Mouse (Mus musculus): ENCODE measurements around the gene Gm20219. TPM values are rescaled to one million over a fixed set of nuclear protein-coding genes. Genes with fewer than 3 reads are reported as not detected.
"Not testable (repeated sequence)": the region's sequence is repeated elsewhere in the genome, so short reads cannot be mapped to it uniquely, and the experiment has no call there.

The Gm20219 gene
- total RNA-seq, 2 experiments from 2014 or later: 1.1 to 1.8 TPM

DNA sequence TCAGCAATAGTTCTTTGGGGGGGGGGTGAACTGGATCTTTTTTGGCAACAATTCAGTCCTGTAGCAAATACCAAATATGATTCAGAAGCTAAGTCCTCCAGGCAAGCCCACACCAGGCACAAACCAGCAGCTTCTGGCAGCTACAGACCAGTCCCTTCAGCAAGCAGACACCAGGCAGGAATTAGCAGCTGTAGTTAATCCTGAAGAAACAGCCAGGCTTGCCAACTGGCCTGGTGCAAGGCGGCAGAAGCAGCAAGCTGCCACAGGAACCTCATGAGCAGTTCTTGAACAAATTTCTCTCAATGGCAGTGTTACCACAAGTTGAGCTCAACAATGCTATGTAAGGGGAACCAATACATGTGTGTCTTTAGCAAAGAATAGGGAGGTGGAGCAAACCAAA lies 31.4 kb downstream of the Gm20219 start:
- intact Hi-C loops (cut with DNase I): no loop called here
- no peak for DNase-seq (ENCODE audit: low spot score in 2 of 2)

DNA sequence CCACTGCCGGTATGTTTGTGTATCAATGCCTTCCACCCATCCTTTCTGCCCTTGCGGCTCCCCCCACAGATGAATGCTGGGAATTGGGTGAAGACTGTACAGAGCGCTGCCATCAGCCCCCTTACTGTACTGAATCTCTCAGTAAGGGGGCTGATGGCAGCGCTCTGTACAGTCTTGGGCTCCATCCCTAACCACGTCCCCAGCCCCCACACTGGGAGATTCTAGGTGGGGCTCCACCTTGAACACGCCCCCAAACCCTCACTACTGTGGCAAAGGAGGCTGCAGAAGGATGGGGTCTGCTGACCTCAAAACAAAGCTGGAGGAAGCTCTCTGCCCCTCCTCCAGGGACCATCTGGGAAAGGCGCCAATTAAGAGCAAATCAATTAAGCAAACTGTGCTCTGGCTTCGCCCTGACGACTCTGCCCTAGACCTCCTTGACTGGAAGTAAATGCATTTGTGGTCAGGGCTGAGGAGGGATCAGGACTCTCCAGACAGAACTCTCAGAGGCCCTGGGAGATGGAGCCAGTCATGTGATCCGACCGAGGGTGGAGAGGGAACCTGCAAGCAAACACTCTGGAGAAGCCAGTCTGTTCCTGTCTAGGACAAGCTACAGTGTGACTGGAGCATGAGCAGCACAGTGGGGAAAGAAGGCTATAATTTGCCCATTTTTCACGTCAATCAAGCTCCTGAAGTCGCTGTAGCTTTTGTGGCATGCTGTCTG lies 38.3 kb downstream of the Gm20219 start:
- intact Hi-C loops (cut with DNase I): no loop called here
- DNase-seq (ENCODE audit: low spot score in 2 of 2): peak in 1 of 2 experiments; percentile 57

DNA sequence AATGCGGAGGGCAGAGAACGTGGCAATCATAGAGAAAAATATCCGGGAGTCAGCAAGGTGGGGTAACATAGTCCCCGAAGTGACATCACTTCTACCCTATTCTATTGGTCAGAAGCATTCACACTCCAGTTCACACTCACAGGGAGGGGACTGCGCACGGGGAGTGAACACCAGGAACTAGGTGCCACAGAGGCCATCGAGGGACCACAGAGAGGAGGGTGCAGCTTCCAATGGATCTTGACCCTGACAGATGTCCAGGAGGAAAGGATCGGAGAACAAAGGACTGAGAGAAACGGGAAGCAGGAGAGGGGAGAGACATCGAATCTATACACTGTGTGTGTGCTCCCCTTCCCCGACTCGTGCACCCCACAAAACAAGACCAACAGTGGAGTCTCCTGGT lies 39.3 kb downstream of the Gm20219 start:
- no peak for DNase-seq (ENCODE audit: low spot score in 2 of 2)

DNA sequence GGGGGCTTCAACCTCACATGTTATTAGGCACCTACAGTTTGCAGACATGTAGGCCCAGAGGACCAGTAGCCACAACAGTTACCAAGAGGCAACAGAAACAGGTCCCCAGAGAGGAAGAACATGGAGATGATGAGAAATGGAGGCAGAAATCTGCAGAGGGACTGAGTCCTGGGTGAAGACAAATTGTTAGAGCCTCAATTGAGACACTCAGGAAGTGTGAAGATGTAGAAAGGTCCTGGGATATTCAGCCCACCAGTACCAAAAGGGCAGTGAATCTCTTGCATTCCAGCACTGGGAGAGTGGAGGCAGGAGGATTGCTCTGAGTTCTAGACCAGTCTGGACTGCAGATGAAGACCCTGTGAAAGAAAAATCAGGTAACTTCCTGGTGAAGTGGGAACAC lies 39.9 kb downstream of the Gm20219 start:
- intact Hi-C loops (cut with DNase I): no loop called here
- no peak for DNase-seq (ENCODE audit: low spot score in 2 of 2)

More for the DNA sequence above, 39.3 kb downstream of the Gm20219 start:
- intact Hi-C loops (cut with DNase I): no loop called here

DNA sequence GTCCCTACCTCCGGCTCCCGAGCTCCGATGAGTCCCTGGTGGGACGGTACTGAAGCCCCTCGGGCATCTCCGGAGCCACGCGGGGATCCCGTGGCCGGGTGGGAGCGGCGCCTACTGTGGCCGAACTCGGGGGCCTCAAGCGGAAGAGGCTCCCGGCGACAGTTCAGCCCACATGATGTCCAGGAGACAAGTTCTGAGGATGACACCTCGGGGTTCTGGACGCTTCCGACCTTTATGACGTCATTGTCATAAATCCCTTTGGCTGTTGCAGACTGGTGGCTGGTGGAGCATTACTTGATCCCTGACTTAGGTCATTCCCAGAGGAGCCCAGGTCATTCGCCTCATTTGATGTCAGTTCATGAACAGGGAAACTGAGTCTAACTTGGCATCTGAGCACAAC lies 41.9 kb downstream of the Gm20219 start, which contains the start of gene Znrf4:
TSS of gene Znrf4 (minus strand) at position 122 of the 400 bp plus-strand sequence.
- DNase-seq (ENCODE audit: low spot score in 2 of 2): no peak
- intact Hi-C loops (cut with DNase I): no loop called here

DNA sequence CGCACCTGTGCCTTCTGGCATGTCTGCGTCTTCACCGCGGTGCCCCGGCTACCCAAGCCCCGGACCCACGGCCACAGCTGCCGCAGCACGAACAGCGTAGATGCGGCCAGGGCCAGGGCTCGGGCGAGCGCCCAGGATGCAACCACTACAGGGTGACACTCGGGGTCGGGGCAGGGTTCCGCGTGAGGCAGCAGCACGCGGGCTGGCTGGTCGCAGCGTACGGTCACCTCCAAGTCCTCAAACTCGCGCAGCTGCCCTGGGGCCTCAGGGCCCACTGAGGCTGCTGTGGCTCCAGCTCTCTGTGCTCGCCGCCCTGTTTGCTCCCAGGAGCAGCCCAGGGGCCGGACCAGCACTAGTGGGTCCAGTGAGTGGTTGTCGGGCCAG lies 42.5 kb downstream of the Gm20219 start:
- intact Hi-C loops (cut with DNase I): no loop called here
- no peak for DNase-seq (ENCODE audit: low spot score in 2 of 2)

DNA sequence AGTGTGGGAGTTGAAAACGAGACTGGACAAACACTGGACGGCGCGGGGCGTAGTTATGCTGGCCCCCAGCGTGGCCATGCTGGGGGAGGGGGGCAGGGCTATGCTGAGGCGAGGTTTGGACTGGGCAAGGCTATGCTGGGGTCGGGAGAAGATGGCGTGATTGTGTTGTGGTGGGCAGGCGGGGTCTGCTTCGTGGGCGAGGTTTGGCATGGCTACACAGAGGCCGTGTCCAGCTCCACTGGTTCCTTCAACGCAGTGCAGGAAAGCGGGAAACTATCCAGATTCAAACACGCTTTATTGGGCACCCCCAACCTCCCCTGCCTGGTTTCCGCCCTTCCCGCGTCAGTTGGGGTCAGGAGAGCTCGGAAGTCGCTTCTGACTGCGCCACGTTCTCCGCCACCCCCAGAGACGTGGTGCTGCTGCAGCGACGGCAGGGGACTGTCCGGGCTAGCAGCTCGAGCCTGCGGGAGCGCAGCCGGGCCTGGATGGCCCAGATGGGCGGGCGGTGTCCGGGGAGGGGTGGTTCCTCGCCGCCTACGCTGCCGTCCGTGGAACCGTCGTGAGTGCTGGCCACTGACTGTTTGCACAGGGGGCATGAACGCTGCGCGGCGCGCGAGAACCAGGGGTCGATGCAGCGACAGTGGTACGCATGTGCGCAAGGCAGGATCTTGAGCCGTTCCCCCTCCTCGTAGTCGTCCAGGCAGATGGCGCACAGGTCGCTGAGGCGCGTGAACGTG lies 43.0 kb downstream of the Gm20219 start:
- no peak for DNase-seq (ENCODE audit: low spot score in 2 of 2)
- intact Hi-C loops (cut with DNase I): no loop called here

DNA sequence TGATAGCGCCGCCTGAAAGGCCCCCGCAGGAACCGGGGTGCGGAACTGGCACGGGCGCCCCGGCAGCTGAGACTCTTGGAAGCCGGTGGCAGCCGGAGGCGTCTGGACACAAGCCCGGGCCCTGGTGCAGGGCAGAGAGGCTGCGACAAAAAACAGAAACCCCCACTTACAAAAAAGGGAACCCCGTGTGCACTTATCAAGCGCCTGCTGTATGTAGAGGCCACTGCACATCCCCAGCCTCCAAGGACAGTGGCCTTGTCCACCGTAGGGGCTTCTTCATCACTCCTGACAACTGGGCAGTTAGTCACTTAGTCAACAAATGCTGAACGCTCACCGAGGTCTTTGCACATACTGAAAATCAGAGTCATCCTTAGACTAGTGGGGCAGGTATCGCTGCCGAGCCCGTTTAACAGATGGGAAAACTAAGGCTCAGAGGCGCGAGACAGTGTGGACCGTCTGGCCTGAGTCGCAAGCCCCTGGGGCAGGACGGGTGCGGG lies 43.7 kb downstream of the Gm20219 start:
- no peak for DNase-seq (ENCODE audit: low spot score in 2 of 2)
- intact Hi-C loops (cut with DNase I): no loop called here

DNA sequence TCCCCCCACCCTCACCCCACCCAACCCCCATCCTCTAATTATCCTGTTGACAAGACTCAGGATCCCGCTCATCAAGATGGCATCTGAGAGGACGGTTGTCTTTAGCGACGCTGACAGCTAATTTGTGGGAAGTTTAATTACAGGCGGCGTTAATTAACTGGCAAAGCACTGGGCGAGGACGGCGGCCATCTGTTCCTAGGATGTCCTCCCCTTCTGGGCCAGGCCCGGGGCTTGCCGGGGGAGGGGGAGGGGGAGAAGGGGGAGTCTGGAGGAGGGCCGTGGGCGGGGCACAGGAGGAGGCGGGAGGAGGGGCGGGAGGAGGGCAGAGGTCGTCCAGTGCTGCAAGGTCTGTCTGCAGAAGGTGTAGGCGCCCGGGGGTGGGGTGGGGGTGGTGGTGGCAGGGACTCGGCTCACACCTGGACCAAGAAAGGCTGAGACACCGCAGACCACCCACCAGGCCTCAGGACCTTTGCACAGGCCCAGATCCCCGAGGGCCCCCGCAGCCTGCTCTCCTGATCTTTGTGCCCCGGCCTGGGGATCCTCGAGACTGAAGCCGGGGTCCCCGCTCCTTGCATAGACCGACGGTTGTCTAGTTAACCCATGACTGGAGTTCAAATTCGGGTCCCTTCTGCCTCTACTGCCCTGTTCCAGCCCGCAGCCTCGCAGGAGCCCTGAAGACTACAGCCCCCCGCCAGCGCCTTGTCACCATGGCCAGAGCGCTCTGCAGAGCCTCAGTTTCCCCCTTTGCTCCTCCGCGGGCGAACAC lies 44.3 kb downstream of the Gm20219 start:
- intact Hi-C loops (cut with DNase I): loop anchor here (5.0 kb wide), 1 partner anchor 32 kb away; no protein-coding TSS in a partner anchor
- peak in 1 of 2 experiments; percentile 45 for DNase-seq (ENCODE audit: low spot score in 2 of 2)

DNA sequence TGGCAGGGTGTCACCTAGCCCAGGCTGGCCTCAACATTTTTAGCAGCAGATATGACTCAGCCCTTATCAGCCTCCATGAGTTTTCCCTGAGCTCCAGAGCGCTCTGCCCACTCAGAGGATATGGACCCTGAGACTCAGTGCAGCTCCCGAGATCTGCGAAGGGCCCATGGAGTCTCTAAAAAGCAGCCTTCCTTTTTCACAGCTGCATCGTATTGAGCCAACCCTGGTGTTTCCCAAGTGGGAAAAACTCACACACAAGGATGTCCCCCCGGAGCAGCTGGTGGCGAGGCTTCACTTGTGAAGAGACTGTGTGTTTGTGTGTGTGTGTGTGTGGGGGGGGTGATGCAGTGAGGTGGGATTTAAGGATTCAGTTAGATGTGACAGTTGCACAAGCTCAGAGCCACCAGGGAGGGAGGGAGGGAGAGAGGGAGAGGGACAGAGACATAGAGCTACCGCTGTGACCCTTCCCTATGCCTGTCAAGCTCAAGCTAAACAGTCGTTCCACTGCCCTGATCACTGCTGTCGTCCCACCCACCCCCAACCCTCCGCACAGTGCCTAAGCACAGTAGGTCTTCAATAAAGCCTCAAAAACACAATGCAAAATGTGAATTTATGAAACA lies 45.1 kb downstream of the Gm20219 start:
- no peak for DNase-seq (ENCODE audit: low spot score in 2 of 2)
- intact Hi-C loops (cut with DNase I): loop anchor here (5.0 kb wide), 1 partner anchor 33 kb away; no protein-coding TSS in a partner anchor

DNA sequence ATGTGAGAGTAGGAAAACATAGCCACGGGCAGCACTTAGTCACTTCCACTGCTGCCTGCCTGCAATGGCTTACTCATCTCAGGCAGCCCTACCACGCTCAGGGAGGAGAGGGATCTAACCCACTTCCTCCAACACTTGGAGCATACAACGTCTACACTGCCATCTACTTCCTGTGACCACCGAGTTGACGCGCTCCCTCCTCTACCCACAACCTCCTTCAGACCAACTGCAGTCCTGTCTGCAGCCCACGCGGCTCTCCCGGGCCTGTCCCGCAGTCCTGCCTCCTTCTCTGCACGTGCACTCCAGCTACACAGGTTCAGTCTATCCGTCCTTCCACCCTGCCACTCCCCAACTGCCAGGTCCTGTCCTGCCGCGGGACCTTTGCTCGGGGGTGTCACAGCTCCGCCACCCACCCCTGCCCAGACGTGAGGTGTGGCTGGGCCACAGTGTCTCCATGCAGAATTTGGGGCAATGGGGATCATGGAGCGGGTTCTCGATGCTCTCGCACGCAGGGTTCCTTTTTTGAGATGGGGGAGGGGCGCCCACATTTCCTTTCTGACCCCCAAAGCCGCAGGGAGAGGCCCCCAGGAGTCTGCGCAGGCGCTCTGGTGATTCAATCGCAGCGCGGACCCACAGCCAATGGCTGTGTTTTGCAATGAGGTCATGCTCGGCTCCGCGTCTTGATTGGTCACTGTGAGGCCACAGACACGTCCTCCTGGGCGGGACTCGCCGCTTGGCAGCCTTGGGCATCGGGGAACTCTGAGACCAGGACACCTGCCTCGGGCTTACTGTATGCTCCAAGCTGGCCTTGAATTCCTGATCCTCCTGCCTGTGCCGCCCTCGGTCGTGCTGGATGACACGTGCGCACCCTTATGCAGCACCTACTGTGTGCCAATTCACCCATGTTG lies 46.8 kb downstream of the Gm20219 start:
- DNase-seq (ENCODE audit: low spot score in 2 of 2): peak; percentile 98
- intact Hi-C loops (cut with DNase I): loop anchor here (5.0 kb wide), 1 partner anchor 35 kb away; no protein-coding TSS in a partner anchor

DNA sequence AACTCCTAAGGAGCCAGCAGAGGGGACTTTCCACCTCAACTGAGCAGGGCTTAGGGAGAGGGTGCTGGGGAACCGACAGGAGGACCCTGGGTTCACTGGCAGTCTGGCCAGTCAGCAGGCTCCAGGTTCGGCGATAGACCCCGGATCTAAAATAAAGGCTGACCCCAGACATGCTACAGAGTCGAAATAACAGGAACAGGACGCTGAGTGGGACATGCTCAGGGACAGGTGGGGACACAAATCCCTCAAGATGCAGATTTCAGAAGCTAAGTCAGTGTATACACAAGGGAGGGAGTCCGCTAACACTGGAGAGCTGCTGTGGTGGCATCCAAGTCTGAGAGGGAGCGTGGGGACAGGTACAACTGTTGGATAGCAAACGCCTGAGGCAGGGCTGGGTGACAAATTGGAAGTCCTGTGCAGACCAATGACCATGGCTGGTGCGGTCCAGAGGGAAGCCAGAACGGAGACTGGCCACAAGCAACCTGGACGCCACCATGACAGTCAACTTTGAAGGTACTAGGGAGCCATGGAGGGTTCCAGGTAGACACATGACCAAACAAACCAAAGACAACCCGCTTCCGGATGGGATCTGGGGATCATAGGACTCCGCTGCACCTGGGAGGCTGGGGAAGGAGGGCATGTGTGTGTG lies 47.6 kb downstream of the Gm20219 start:
- intact Hi-C loops (cut with DNase I): loop anchor here (5.0 kb wide), 1 partner anchor 36 kb away; no protein-coding TSS in a partner anchor
- no peak for DNase-seq (ENCODE audit: low spot score in 2 of 2)

DNA sequence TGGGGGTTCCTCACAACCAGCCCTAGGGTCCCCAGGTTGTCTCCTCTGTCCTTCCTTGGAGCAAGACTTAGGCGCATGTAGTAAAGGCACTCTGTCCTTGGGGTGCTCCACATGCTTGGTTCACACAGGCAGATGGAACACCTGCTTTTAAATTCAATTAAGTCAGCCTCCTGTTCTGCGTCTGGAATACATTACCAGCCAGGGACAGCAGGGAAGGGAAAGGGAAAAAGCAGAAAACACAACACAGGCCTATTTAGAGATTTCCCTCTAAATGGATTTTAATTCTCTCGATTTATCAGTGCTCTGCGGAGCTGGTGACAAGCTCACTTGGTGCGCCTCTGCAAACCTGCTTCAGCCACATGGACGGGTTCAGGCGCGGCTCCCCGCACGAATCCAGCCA lies 48.8 kb downstream of the Gm20219 start:
- DNase-seq (ENCODE audit: low spot score in 2 of 2): no peak
- intact Hi-C loops (cut with DNase I): loop anchor here (5.0 kb wide), 1 partner anchor 37 kb away; no protein-coding TSS in a partner anchor

DNA sequence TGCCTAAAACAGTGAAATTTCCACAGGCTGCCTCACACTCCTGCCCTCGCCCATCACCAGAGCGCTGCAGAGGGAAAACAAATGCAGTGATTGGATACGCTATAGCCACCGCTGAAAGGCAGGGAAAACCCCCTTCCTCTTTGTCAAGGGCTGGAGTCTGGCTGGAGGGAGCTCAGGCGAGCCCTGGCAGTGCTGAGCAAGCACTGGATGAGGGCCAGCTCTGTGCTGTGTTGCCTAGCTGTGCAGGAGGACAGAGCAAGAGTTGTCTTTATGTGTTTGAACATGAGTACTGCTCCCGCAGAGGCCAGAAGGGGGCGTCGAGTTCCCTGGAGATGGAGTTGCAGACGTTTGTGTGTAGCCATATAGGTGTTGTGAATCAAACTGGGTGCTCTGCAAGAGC lies 51.7 kb downstream of the Gm20219 start:
- intact Hi-C loops (cut with DNase I): no loop called here
- DNase-seq (ENCODE audit: low spot score in 2 of 2): peak; percentile 79 to 84

DNA sequence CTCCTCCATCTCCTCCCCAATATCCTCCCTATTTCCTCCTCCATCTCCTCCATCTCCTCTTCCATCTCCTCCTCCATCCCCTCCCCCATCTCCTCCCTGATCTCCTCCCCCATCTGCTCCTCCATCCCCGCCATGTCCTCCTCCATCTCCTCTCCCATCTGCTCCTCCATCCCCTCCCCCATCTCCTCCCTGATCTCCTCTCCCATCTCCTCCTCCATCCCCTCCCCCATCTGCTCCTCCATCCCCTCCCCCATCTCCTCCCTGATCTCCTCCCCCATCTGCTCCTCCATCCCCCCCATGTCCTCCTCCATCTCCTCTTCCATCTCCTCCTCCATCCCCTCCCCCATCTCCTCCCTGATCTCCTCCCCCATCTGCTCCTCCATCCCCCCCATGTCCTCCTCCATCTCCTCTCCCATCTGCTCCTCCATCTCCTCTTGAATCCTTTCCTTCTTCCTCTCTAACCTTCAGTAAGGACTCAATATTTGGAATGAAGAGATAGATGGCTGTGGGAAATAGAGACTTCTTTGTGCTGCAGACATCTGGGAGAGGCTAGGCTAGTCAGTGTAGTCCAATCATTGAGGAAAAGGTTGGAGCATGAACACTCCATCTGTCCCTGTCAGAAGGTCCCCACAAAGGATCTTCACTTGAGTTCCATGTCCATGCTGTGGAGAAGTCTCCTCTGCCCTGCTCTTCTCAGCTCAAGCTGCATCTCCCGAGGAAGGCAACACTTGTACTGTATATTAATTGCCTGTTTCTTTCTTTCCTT lies 52.4 kb downstream of the Gm20219 start:
- intact Hi-C loops (cut with DNase I); DNase-seq (ENCODE audit: low spot score in 2 of 2): not testable (repeated sequence)

Measured in left cerebral cortex, postnatal 14 days (tissue).